Mouse (Mus musculus) liver, embryonic 13.5 days (tissue): Measurements from ENCODE around the gene Gm10762. TPM values are rescaled to one million over a fixed set of nuclear protein-coding genes. Genes with fewer than 3 reads are reported as not detected.

ENCODE experiments used
- ATAC-seq: fragments of 200-750 bp; cut with Nextera tagmentation; 2 replicates; pipeline ENCODE4 v1.8.0; 2017; ENCODE audit warnings: low read depth, mild to moderate bottlenecking, moderate number of reproducible peaks, moderate library complexity
- DNase-seq: peaks from one replicate; pipeline ENCODE4 v3.0.0; 2022
- H3K27ac ChIP-seq: fragments of 300-500 bp; sonication (generic); 2 replicates; pipeline ENCODE4 v1.5.1; 2015; ENCODE audit warnings: moderate library complexity, mild to moderate bottlenecking, inconsistent platforms
- H3K27me3 ChIP-seq: fragments of 300-500 bp; sonication (generic); 2 replicates; pipeline ENCODE4 v1.6.1; 2015; ENCODE audit warnings: mild to moderate bottlenecking, inconsistent platforms
- H3K36me3 ChIP-seq: fragments of 300-500 bp; sonication (generic); 2 replicates; pipeline ENCODE4 v1.6.1; 2015; ENCODE audit warnings: mild to moderate bottlenecking, inconsistent platforms
- H3K4me1 ChIP-seq: fragments of 300-500 bp; sonication (generic); replicated peaks from 2 replicates; pipeline ENCODE4 v1.6.1; 2015; ENCODE audit warnings: inconsistent platforms
- H3K4me2 ChIP-seq: fragments of 300-500 bp; sonication (generic); 2 replicates; pipeline ENCODE4 v1.6.1; 2015; ENCODE audit warnings: inconsistent platforms, mild to moderate bottlenecking, moderate library complexity
- H3K4me3 ChIP-seq: fragments of 300-500 bp; sonication (generic); replicated peaks from 2 replicates; pipeline ENCODE4 v1.5.1; 2015; ENCODE audit warnings: mild to moderate bottlenecking, inconsistent platforms
- H3K9ac ChIP-seq: fragments of 300-500 bp; sonication (generic); 2 replicates; pipeline ENCODE4 v1.6.1; 2015; ENCODE audit warnings: mild to moderate bottlenecking, inconsistent platforms
- H3K9me3 ChIP-seq: fragments of 300-500 bp; sonication (generic); replicated peaks from 2 replicates; pipeline ENCODE4 v1.6.1; 2016; ENCODE audit warnings: inconsistent platforms
- WGBS: fragments of 180-500 bp; shearing (Covaris S2); methylation state at CpG from one replicate; pipeline ENCODE4 v1.1.7; 2015; ENCODE audit not compliant: insufficient replicate concordance; 5-methylcytosine and 5-hydroxymethylcytosine counted together
- microRNA-seq: library from miRNA; unstranded; fragments of <30 nt; microRNA quantifications from one replicate; pipeline ENCODE4, GENCODE M21; 2016
- polyA plus RNA-seq: library from polyadenylated mRNA; unstranded; fragments of >200 nt; fragmentation: Nextera tagmentation; extraction: Ambion mirVana; gene quantifications from 2 replicates; pipeline ENCODE4 v1.2.1, GENCODE M21; 2015

Gm10762 gene
- polyA plus RNA-seq, 1 experiment from 2014 or later = 3.8 TPM

DNA sequence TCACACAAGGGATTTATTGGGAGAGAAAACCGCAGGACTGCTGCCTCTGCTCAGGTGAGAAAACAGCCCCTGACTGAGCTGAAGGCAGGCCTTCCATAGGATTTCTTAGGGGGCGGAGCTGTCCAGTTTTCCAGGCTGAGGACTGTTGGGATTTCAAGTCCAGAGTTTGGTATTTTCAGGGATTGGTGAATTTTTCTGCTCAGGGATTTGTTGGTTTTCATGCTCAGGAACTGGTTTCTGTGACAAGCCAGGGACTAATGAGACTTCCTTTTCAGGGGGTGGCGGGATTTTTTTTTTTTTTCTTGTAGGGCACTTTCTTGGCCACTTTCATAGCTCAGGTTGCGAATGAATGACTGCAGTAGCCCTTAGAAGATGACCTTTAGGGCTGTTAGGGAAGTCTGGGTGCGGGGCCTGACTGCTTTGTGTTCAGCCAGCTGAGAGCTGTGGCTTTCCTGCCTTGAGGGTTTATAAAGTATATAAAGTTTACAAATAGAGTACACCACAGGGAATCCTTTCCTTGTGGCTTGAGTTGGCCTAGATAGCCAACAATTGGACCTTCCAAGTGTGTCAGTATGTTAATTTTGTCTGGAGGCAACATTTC, 1.9 kb downstream of the Gm10762 start:
- 72% methylated on average over 5 of the region's 5 CpGs for WGBS
- Histone ChIP-seq H3K36me3 (no peaks in the 10 kb centered on the region), H3K27me3 (no peaks in the 10 kb centered on the region), H3K27ac (no peak overlapping the region), H3K9ac (peak overlapping the region; percentile 18; the same call in 1 of the 2 replicates), H3K4me3 (no peak overlapping the region), H3K4me2 (peak overlapping the region; percentile 29; the same call in 1 of the 2 replicates), H3K9me3 (no peaks in the 10 kb centered on the region), H3K4me1 (peaks cover 14% of the 10 kb centered on the region)
- ATAC-seq (no peak), DNase-seq (no peak)

- H3K4me2 ChIP-seq = no peak overlapping the region
- no peaks in the 10 kb centered on the region; the same call in 1 of the 2 replicates for H3K4me1 ChIP-seq
- ATAC-seq = no peak
- no peak for DNase-seq
- no peak overlapping the region for H3K4me3 ChIP-seq
- peaks cover 6% of the 10 kb centered on the region; the same call in 1 of the 2 replicates for H3K27me3 ChIP-seq
- no peak overlapping the region for H3K9ac ChIP-seq
- no peaks in the 10 kb centered on the region for H3K36me3 ChIP-seq
- H3K27ac ChIP-seq = no peak overlapping the region
- H3K9me3 ChIP-seq = no peaks in the 10 kb centered on the region
Measured at GRCm38 (mm10) chr2:128954186-128954585, 13.3 kb downstream of the Gm10762 start.

- ATAC-seq = no peak
- Histone ChIP-seq H3K9me3 (no peaks in the 10 kb centered on the region), H3K36me3 (no peaks in the 10 kb centered on the region), H3K4me1 (peaks cover 8% of the 10 kb centered on the region), H3K4me2 (no peak overlapping the region), H3K9ac (no peak overlapping the region), H3K4me3 (no peak overlapping the region), H3K27me3 (peaks cover 4% of the 10 kb centered on the region; the same call in 1 of the 2 replicates), H3K27ac (no peak overlapping the region)
- DNase-seq = peak; percentile 20
- WGBS = 29% methylated on average over 6 of the region's 6 CpGs
Measured at GRCm38 (mm10) chr2:128947962-128948588, 19.4 kb downstream of the Gm10762 start.

- DNase-seq = peak; percentile 95
- peaks cover 16% of the 10 kb centered on the region for H3K4me1 ChIP-seq
- H3K9me3 ChIP-seq = no peaks in the 10 kb centered on the region
- H3K9ac ChIP-seq = peak within 1 kb of the TSS; percentile 83
- peaks cover 11% of the 10 kb centered on the region for H3K36me3 ChIP-seq
- 1% methylated on average over 65 of the region's 65 CpGs for WGBS
- peak; percentile 95 for ATAC-seq
- H3K4me2 ChIP-seq = peak within 1 kb of the TSS; percentile 95
- no peaks in the 10 kb centered on the region for H3K27me3 ChIP-seq
- H3K27ac ChIP-seq = peak within 1 kb of the TSS; percentile 80
- peak within 1 kb of the TSS; percentile 80 for H3K4me3 ChIP-seq
Measured at GRCm38 (mm10) chr2:128943538-128944528, 23.7 kb downstream of the Gm10762 start, which contains the start of gene Zc3h8. Zc3h8 (minus strand) TSS chr2:128944077.

DNA sequence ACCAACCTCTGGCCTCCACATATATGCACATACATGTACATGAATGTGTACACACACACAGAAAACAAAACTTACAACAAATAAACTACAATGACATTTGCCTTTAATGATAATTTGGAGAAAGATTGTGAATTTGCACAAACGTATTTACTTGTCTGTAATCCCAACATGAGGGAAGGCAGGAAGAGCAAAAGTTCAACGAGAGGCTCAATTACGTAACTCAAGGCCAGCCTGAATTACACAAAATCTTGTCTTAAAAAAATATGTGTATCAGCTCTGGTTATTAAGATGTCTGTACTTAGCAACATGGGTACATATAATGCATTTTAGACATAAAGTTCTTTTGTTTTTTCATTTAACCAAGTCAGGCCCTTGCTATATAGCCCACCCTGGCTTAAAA, 31.3 kb downstream of the Gm10762 start:
- no peak overlapping the region for H3K4me3 ChIP-seq
- 70% methylated on average over 3 of the region's 3 CpGs for WGBS

GRCm38 (mm10) chr2:128930704-128931103, 36.8 kb downstream of the Gm10762 start:
- Histone ChIP-seq H3K4me1 (no peaks in the 10 kb centered on the region), H3K4me2 (no peak overlapping the region), H3K4me3 (no peak overlapping the region), H3K27me3 (no peaks in the 10 kb centered on the region), H3K9me3 (no peaks in the 10 kb centered on the region), H3K27ac (no peak overlapping the region), H3K36me3 (peaks cover 43% of the 10 kb centered on the region), H3K9ac (no peak overlapping the region)
- ATAC-seq = no peak
- no peak for DNase-seq

More for the DNA sequence above, 31.3 kb downstream of the Gm10762 start:
- Histone ChIP-seq H3K4me2 (no peak overlapping the region), H3K27ac (no peak overlapping the region), H3K36me3 (peaks cover 30% of the 10 kb centered on the region), H3K4me1 (no peaks in the 10 kb centered on the region), H3K27me3 (no peaks in the 10 kb centered on the region), H3K9ac (no peak overlapping the region), H3K9me3 (no peaks in the 10 kb centered on the region)
- ATAC-seq = no peak
- no peak for DNase-seq

DNA sequence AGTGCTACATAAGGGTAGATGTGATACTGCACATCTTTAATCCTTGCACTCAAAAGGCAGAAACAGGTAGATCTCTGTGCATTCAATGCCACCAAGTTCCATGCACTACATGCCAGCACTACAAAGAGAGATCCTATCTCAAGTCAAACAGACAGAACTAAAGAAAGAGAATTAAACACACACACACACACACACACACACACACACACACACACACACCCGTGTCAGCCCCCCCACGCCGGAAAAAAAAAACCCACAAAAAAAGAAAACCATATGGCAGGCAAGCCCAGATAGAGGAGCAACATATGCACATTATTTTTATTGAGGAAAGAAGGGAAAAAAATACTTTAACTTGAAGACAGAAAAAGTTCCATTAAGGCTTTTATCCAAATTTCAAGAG, 39.1 kb downstream of the Gm10762 start:
- Histone ChIP-seq H3K4me3 (no peak overlapping the region), H3K27ac (no peak overlapping the region), H3K27me3 (no peaks in the 10 kb centered on the region), H3K4me1 (no peaks in the 10 kb centered on the region), H3K4me2 (no peak overlapping the region), H3K9me3 (no peaks in the 10 kb centered on the region), H3K36me3 (peaks cover 34% of the 10 kb centered on the region), H3K9ac (no peak overlapping the region)
- 69% methylated on average over 3 of the region's 3 CpGs for WGBS
- DNase-seq (no peak), ATAC-seq (no peak)

- Histone ChIP-seq H3K9me3 (no peaks in the 10 kb centered on the region), H3K4me1 (no peaks in the 10 kb centered on the region), H3K9ac (no peak overlapping the region), H3K36me3 (peaks cover 23% of the 10 kb centered on the region), H3K27ac (no peak overlapping the region), H3K4me3 (no peak overlapping the region), H3K4me2 (no peak overlapping the region), H3K27me3 (no peaks in the 10 kb centered on the region)
- DNase-seq (no peak), ATAC-seq (no peak)
- 74% methylated on average over 4 of the region's 4 CpGs for WGBS
Measured at GRCm38 (mm10) chr2:128924799-128925198, 42.7 kb downstream of the Gm10762 start.

Small RNA genes lying within 50 kb of the gene (microRNA-seq; reads per million reads assigned to microRNA genes)
- not detected for gene Gm22859

Other genes starting within 250 kb of the Gm10762 start
- 8.4 and 10.0 TPM in 2 replicates for gene Tmem87b, start 149.6 kb downstream of the Gm10762 start, polyA plus RNA-seq
- gene Fbln7, start 104.7 kb downstream of the Gm10762 start, polyA plus RNA-seq = 0.45 and 0.54 TPM in 2 replicates
- gene Zc3h8, start 23.6 kb downstream of the Gm10762 start, polyA plus RNA-seq = 4.2 and 4.5 TPM in 2 replicates
- 0.71 and 0.85 TPM in 2 replicates for gene Zc3h6, start 323 bp downstream of the Gm10762 start, polyA plus RNA-seq
- not detected in 2 replicates for gene Vinac1, start 80.4 kb upstream of the Gm10762 start, polyA plus RNA-seq
- gene Ttl, start 98.2 kb upstream of the Gm10762 start, polyA plus RNA-seq = 2.1 and 2.2 TPM in 2 replicates
- gene Polr1b, start 133.3 kb upstream of the Gm10762 start, polyA plus RNA-seq = 21.6 and 24.6 TPM in 2 replicates
- 9.6 and 10.9 TPM in 2 replicates for gene Chchd5, start 162.0 kb upstream of the Gm10762 start, polyA plus RNA-seq
- 48.6 and 55.8 TPM in 2 replicates for gene Slc20a1, start 231.0 kb upstream of the Gm10762 start, polyA plus RNA-seq